Mouse (Mus musculus): ENCODE results near the gene Eef2k. TPM values are rescaled to one million over a fixed set of nuclear protein-coding genes. Genes with fewer than 3 reads are reported as not detected.
"Not testable (repeated sequence)": the region's sequence is repeated elsewhere in the genome, so short reads cannot be mapped to it uniquely, and the experiment has no call there.

Gene Eef2k
- polyA plus RNA-seq, 1 experiment from 2014 or later = 44.3 TPM

DNA sequence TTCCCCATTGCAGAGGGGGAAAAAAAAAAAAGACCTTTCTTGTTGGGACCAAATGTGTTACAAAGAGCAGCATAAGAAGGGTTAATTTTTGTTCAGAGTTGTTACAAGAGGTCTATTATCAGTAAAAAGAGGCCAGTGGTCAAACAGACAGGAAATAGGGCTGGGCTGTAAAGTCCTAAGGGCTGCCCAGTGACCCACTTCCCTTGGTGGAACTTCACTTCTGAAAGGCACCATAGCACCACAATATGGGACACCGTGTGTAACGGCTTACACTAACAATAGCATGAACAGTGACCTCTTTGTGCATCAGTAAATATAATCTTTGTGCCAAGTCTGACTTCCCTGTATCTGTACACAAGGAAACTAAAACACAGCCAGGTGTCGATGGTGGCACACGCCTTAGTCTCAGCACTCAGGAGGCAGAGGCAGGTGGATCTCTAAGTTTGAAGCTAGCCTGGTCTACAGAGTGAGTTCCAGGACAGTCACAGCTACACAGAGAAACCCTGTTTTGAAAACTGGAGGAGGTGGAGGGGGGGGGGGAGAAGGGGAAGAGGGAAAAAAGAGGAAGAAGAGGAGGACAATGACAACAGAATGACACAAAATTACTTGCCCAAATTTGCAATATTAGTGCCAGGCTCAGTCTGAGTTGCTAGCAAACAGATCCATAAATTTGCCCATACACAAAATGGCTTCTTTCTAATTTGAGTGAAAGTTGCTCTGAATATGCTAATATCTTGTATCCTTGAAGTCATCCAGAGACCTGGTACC, 41.1 kb downstream of the Eef2k start:
- no peak overlapping the region for H3K4me3 ChIP-seq
- H3K27me3 ChIP-seq (replicated peaks) = no peaks in the 10 kb centered on the region
- WGBS (ENCODE audit: insufficient replicate concordance) = 60% methylated on average over 4 of the region's 4 CpGs
- peak overlapping the region; percentile 39 for H3K27ac ChIP-seq
- no peak overlapping the region for H3K4me2 ChIP-seq
- ATAC-seq = no peak
- H3K36me3 ChIP-seq = peaks cover 100% of the 10 kb centered on the region
- H3K9me3 ChIP-seq (replicated peaks) = no peaks in the 10 kb centered on the region
- no peak overlapping the region for H3K9ac ChIP-seq
- peaks cover 69% of the 10 kb centered on the region for H3K4me1 ChIP-seq

DNA sequence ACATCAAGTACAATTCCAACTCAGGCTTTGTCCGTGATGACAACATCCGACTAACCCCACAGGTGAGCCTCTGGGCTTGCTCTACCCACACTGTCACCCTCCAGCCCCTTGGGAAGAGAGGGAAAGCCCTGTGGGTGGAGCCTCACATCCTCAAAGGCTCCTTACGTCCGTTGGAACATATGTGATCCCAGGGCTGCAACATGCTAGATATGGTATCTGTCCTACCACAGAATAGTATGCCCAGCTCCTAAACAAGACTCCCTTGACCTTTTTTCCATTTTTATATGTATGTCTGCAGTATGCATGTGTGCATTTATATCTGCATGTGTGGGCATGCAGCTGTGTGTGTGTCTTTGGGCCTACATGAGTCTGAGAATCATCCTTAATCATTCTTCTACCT, 42.1 kb downstream of the Eef2k start:
- Histone ChIP-seq H3K27me3 (replicated peaks) (no peaks in the 10 kb centered on the region), H3K27ac (peak overlapping the region; percentile 39), H3K36me3 (peaks cover 100% of the 10 kb centered on the region), H3K9ac (no peak overlapping the region), H3K9me3 (replicated peaks) (no peaks in the 10 kb centered on the region), H3K4me2 (no peak overlapping the region; the same call in 1 of the 2 replicates), H3K4me1 (peaks cover 59% of the 10 kb centered on the region), H3K4me3 (no peak overlapping the region)
- ATAC-seq = peak; percentile 23; the same call in 1 of the 2 replicates
- WGBS (ENCODE audit: insufficient replicate concordance) = 62% methylated on average over 4 of the region's 4 CpGs

DNA sequence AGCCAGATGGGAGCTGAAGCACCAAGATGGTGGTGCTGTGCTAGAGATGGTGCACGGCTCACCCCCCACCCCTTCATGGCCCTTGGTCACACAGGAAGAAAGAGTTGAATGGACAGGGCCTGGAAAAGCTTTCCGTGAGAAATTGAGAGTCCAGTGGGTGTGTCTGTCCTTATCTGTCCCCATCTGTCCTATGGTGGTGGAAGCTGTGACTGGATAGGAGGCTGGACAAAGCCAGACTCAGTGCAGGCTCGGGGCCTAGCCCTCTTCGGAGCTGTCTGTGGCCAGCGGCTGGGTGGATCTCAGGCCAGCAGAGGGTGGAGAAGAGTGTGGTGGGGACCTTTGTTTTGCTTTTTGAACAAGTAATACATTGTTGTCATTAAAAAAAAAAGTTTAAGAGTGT, 50.5 kb downstream of the Eef2k start:
- Histone ChIP-seq H3K9me3 (replicated peaks) (no peaks in the 10 kb centered on the region), H3K4me1 (peaks cover 16% of the 10 kb centered on the region), H3K27me3 (replicated peaks) (no peaks in the 10 kb centered on the region), H3K4me2 (no peak overlapping the region), H3K27ac (peak overlapping the region; percentile 43; the same call in 1 of the 2 replicates), H3K9ac (no peak overlapping the region; the same call in 1 of the 2 replicates), H3K36me3 (peaks cover 98% of the 10 kb centered on the region), H3K4me3 (no peak overlapping the region)
- ATAC-seq = peak; percentile 73
- 57% methylated on average over 5 of the region's 5 CpGs for WGBS (ENCODE audit: insufficient replicate concordance)

DNA sequence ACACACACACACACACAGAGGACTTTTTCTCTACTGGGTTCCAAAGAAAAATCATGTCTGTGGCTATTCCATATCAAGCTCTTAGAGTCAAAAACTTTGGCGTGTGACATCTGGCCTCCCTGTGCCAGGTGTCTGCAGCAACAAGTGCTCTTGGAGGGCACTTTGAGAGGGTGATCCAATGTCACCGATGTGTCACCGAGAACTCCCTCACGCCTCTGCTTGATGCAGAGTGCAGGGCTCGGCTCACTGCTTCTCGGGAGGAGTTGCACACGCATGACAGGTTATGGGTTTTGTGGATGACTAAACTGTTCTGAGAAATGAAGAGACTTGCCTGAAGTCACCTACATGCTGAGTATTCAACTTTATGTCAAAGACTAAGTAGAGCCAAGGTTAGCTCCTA, 54.4 kb downstream of the Eef2k start:
- no peak overlapping the region for H3K27ac ChIP-seq
- peaks cover 97% of the 10 kb centered on the region for H3K36me3 ChIP-seq
- ATAC-seq = no peak
- WGBS (ENCODE audit: insufficient replicate concordance) = 91% methylated on average over 7 of the region's 7 CpGs
- no peak overlapping the region for H3K4me2 ChIP-seq
- no peaks in the 10 kb centered on the region for H3K9me3 ChIP-seq (replicated peaks)
- H3K9ac ChIP-seq = no peak overlapping the region
- no peak overlapping the region for H3K4me3 ChIP-seq
- peaks cover 15% of the 10 kb centered on the region for H3K4me1 ChIP-seq
- H3K27me3 ChIP-seq (replicated peaks) = no peaks in the 10 kb centered on the region

DNA sequence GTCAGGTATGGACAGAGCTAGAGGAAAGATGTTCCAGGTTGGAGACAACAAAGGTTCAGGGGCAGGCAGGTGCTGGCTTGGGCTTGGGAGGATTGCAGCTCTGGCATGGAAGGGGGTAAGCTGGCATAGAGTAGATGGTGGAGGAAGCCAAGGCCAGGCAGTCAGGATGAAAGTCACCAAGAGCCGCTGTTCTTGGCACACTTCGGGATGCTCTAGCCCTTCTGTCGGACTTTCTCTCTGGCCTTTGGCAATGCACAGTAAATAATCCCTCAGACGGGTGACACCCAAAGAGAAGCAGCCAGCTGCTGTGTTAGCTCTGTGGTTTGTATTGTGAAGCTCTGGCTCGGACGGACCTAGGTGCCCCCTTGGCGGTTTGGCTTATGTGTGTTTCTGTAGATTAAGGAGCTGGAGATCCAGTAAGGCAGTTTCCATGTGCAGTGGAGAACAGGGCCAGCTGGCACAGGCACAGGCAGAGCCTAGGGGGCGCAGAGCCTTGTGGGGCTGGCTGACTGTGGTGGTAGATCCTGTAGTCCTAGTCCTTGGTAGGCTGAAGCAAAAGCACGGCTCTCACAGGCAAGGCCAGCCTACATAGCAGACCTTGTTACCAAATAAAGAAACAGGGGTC, 55.2 kb downstream of the Eef2k start:
- Histone ChIP-seq H3K4me1 (peaks cover 9% of the 10 kb centered on the region), H3K9me3 (replicated peaks) (no peaks in the 10 kb centered on the region), H3K9ac (no peak overlapping the region), H3K27me3 (replicated peaks) (no peaks in the 10 kb centered on the region), H3K36me3 (peaks cover 97% of the 10 kb centered on the region), H3K4me3 (no peak overlapping the region), H3K4me2 (no peak overlapping the region), H3K27ac (no peak overlapping the region)
- WGBS (ENCODE audit: insufficient replicate concordance) = 87% methylated on average over 9 of the region's 9 CpGs
- ATAC-seq = no peak

DNA sequence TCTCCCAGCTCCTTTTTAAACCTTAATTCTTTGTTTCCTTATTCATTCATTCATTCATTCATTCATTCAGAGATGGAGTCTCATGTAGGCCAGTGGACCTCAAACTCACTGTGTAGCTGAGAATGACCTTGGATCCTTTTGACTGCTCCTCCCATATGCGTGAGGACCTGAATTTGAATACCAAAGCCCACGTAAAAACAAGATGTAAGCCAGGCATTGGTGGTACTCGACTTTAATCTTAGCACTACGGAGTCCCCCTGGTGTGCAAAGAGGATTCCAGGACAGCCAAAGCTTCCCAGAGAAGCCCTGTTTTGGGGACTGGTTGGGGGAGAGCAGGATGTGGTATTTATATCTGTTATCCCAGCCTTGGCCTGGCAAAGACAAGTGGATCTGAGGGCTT, 57.6 kb downstream of the Eef2k start:
- H3K9ac ChIP-seq = no peak overlapping the region
- H3K36me3 ChIP-seq = peaks cover 97% of the 10 kb centered on the region
- no peaks in the 10 kb centered on the region for H3K27me3 ChIP-seq (replicated peaks)
- H3K4me3 ChIP-seq = no peak overlapping the region
- WGBS (ENCODE audit: insufficient replicate concordance) = 72% methylated on average over 4 of the region's 4 CpGs
- no peak overlapping the region for H3K4me2 ChIP-seq
- ATAC-seq = no peak
- H3K27ac ChIP-seq = no peak overlapping the region
- no peaks in the 10 kb centered on the region for H3K9me3 ChIP-seq (replicated peaks)
- H3K4me1 ChIP-seq = no peaks in the 10 kb centered on the region

DNA sequence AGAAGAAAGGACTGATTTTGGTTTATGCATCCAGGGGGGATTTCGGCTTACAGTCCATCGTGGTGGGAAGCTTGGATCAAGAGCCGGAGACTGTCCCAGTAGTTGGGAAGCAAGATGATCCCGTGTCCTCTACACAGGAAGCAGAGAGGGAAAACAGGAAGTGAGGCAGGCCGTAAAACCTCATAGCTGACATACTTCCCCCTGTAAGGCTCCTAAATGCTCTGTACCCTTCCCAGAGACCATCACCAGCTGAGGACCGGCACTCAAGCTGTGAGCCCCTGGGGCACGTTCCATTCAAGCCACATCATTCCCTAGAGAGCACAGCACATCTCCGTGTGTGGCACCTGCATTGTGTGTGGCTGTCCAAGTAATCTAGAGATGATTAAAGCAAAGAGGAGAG, 59.1 kb downstream of the Eef2k start:
- Histone ChIP-seq H3K36me3 (peaks cover 88% of the 10 kb centered on the region), H3K4me3 (no peak overlapping the region), H3K9me3 (replicated peaks) (no peaks in the 10 kb centered on the region), H3K27ac (no peak overlapping the region), H3K9ac (no peak overlapping the region), H3K4me1 (no peaks in the 10 kb centered on the region), H3K4me2 (no peak overlapping the region), H3K27me3 (replicated peaks) (no peaks in the 10 kb centered on the region)
- no peak for ATAC-seq
- 60% methylated on average over 8 of the region's 8 CpGs for WGBS (ENCODE audit: insufficient replicate concordance)

- no peak for ATAC-seq
- peaks cover 76% of the 10 kb centered on the region for H3K36me3 ChIP-seq
- H3K27me3 ChIP-seq (replicated peaks) = no peaks in the 10 kb centered on the region
- H3K4me1 ChIP-seq = no peaks in the 10 kb centered on the region
- H3K4me2 ChIP-seq = no peak overlapping the region
- H3K9ac ChIP-seq = no peak overlapping the region
- no peaks in the 10 kb centered on the region for H3K9me3 ChIP-seq (replicated peaks)
- 72% methylated on average over 3 of the region's 3 CpGs for WGBS (ENCODE audit: insufficient replicate concordance)
- H3K4me3 ChIP-seq = no peak overlapping the region
- H3K27ac ChIP-seq = no peak overlapping the region
Measured at GRCm38 (mm10) chr7:120902931-120903330, 60.3 kb downstream of the Eef2k start.

DNA sequence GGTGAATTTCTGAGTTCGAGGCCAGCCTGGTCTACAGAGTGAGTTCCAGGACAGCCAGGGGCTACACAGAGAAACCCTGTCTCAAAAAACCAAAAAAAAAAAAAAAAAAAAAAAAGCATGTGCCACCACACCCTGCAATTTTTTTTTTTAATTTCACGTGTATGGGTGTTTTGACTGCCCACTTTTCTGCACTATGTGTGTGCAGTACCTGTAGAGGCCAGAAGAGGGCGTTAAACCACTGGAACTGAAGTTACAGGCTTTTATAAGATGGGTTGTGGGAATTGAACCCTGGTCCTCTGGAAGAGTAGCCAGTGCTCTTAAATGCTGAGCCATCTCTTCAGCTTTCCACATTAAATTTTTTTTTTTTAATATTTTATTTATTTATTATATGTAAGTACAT, 67.5 kb downstream of the Eef2k start:
- H3K4me1 ChIP-seq; H3K27me3 ChIP-seq (replicated peaks); H3K4me3 ChIP-seq; H3K9me3 ChIP-seq (replicated peaks); H3K27ac ChIP-seq; H3K9ac ChIP-seq; H3K4me2 ChIP-seq; ATAC-seq; H3K36me3 ChIP-seq: not testable (repeated sequence)
- WGBS (ENCODE audit: insufficient replicate concordance) = 61% methylated on average over 3 of the region's 3 CpGs

GRCm38 (mm10) chr7:120911268-120911667, 68.6 kb downstream of the Eef2k start:
- not testable (repeated sequence) for H3K9me3 ChIP-seq (replicated peaks); H3K36me3 ChIP-seq; H3K4me3 ChIP-seq; H3K9ac ChIP-seq; H3K4me1 ChIP-seq; H3K4me2 ChIP-seq; H3K27ac ChIP-seq; ATAC-seq; H3K27me3 ChIP-seq (replicated peaks)
- 81% methylated on average over 6 of the region's 6 CpGs for WGBS (ENCODE audit: insufficient replicate concordance)

GRCm38 (mm10) chr7:120913332-120913731, 70.7 kb downstream of the Eef2k start:
- H3K4me3 ChIP-seq = no peak overlapping the region
- no peaks in the 10 kb centered on the region for H3K27me3 ChIP-seq (replicated peaks)
- no peak for ATAC-seq
- 0 out of 2 replicates have a peak, but pooled peaks cover 2% of the 10 kb centered on the region for H3K9me3 ChIP-seq (replicated peaks)
- H3K4me2 ChIP-seq = no peak overlapping the region
- no peaks in the 10 kb centered on the region for H3K36me3 ChIP-seq
- no peak overlapping the region for H3K9ac ChIP-seq
- WGBS (ENCODE audit: insufficient replicate concordance) = 7% methylated on average over 1 of the region's 1 CpGs
- no peak overlapping the region for H3K27ac ChIP-seq
- peaks cover 18% of the 10 kb centered on the region for H3K4me1 ChIP-seq

GRCm38 (mm10) chr7:120916262-120916875, 73.7 kb downstream of the Eef2k start:
- Histone ChIP-seq H3K9me3 (replicated peaks) (no peaks in the 10 kb centered on the region), H3K4me2 (peak overlapping the region; percentile 95), H3K27me3 (replicated peaks) (no peaks in the 10 kb centered on the region), H3K9ac (peak overlapping the region; percentile 43), H3K4me1 (peaks cover 39% of the 10 kb centered on the region), H3K27ac (peak overlapping the region; percentile 64), H3K4me3 (peak overlapping the region; percentile 96), H3K36me3 (peaks cover 6% of the 10 kb centered on the region; the same call in 1 of the 2 replicates)
- ATAC-seq = no peak
- WGBS (ENCODE audit: insufficient replicate concordance) = 35% methylated on average over 11 of the region's 11 CpGs
